Mouse (Mus musculus) ZHBTc4 (cell line): ENCODE measurements around the gene BC025446.

Experiments used
- DNase-seq: peaks from one replicate; pipeline ENCODE4 v3.0.0-alpha.2; 2011; ENCODE audit warnings: low read depth, low spot score

The BC025446 gene

DNA sequence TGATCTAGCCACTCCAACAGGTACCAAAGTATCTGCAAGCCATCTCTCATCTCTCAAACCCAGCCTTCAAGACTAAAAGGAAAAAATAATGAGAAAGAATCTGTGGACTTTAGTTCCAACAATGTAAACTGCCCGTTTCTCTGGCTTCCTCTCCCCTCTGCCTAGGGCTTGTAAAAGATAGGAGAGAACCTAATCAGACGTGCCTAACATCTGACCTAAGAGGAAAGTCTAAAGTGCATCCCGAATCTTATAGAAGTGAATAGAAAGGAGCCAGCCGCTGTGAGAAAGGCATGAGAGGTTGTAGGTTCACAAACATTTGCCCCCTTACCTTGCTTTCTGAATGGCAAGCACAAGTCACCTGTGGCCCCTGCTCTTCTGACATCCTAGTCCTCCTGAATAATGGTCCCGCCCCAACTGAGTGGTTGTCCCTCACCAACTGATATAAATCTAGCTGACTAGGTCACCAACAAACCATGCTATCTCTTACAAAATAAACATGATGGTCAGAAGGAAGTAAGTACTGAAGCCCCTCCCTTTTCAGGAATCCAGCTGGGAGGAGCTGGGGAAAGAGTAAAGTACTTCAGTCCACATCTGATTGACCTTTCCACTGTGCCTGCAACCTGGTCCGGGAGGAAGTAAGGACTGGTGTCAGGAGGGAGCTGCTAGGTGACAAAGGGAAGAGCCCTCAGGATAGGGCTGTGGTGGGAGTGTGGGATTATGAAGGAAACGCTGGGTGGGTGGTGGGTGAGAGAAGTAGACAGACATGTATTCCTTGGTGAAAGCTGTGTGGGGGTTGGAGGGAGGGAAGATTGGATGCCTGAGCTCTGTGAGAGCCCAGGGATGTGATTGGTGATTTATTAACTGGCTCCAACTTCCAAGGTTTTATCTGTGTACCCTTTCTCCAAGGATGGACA lies at the start of gene BC025446:
Gene BC025446 (plus strand): TSS at position 599 of the 914 bp plus-strand sequence.
- peak; percentile 17 for DNase-seq

DNA sequence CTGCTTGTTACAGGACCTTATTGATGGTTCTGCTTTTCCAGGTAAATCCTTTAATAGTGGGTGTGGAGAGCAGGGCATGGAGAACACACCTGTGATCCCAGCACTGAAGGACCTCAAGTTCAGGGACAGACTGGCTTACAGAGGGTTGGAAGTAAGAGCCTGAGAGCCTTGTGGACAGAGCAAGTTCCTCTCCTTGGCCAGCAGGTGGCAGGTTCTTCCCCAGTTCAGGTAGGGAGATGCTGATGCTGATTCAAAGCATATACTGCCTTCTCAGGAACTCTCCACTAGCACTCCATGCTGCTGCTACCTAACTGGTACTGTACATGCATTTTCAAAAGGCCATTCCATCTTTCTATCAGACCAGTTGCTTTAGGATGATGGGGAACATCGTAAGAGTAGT lies 40.7 kb upstream of the BC025446 start:
- DNase-seq, result peak; percentile 75

DNA sequence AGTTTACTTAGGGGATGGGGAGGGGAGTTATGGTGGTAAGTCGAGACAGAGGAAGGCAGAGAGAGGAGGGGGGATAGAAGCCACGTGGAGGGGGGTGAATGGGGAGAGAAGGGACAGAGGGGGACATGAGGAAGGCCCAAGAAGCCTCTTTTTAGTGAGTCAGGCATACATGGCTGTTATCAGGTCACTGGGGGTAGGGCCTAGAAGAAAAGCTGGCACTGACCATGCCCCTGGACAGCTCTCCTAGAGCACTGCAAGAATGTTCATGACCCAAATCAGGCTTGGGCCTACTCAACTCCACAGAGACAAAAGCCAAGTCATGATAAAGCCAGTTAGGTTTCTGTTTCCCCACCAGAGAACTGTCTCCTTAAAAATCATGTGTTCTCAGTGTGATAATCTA lies 29.9 kb upstream of the BC025446 start:
- no peak for DNase-seq

DNA sequence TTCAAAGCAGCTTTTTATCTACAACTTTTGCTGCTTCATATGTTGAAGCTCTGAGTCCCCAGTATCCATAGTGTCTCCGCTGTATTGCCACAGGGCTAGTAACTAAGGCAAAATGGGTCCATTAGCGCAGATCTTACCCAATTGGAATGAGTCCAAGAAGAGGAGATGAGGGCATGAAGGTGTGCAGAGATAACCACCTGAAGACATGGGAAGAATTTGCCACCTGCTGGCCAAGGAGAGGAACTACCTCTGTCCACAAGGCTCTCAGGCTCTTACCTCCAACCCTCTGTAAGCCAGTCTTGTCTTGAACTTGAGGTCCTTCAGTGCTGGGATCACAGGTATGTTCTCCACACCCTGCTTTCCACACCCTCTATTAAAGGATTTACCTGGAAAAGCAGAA lies 27.1 kb upstream of the BC025446 start:
- DNase-seq, result peak; percentile 74

DNA sequence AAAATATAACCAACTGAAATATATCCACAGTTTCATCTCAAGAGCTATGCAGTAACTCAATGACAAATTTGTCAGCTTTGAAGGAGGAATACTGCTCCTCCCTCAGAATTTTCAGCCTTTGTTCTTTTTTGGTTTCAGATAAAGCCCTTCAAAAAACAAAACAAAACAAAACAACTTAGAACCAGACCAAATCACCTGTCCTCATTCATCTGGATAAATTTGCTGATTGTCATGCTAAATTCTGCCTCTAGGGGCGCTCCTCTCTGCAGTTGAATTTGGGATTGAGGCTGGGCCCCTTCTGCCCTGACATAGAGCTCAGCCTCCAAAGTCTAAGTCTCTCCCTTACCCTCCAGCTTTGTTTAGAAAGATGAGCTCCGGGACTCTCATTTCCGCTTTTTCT lies 25.6 kb upstream of the BC025446 start:
- DNase-seq, result peak; percentile 8

DNA sequence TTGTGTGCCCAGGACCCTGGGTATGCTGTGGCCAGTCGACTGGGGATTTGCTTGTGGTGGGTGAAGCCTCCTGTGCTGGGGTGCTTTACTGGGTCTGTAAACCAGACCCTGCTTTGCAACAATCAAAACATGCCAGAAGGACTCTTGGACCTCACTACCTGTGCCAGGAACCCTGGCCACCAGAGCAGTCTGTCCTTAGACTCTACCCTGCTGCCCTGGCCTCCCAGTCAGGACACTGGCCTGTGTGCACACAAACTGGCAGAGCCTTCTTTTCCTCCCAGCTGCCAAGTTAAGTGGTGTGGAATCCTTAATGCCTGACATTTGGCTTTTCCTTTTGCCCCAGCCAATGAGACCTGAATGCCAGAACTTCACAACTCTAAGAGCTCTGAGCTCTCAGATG lies 655 bp downstream of the BC025446 start:
- DNase-seq, result no peak

DNA sequence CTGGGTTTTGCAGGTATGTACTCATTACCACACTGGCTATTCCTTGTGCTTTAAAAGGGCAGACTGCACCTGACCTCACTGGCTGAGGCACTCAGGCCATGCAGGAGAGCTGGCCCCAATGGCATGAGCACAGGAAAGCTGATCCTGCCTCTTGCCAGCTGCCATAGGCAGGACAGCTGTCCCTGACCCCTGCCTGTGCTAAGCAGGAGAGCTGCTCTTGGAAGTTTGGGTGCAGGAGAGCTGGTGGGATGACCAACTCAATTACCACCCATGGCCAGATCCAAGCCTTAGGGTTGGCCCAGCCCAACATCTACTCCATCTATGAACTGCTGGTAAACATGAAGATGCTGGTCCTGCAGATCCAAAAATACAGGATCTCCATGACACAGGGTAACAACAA lies 5.8 kb downstream of the BC025446 start:
- DNase-seq, result no peak

DNA sequence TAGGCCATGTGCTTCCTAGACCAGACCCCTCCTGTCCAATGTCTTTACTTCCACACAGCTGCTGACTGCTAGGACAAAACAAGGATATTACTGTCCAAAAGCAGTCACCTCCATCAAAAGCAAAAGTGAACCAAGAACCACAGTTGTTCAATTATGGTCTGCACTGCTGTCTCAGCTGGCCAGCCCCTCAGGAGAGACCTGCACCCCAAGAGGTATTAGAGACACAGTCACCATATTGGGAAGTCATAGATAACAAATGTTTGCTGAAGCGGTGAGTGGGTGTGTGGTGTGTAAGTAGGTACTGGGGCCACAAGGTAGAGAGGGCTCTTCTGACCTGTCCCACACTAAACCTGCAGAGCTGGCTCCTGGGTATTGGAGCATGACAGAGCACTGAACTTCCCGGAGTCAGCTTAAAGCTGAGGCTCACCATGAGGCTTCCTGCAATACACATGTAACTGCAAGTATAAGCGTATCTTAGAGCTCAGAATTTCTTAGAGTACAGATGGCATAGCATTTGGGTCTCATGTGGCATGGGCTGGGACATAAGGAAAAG lies 21.6 kb downstream of the BC025446 start:
- DNase-seq, result no peak

DNA sequence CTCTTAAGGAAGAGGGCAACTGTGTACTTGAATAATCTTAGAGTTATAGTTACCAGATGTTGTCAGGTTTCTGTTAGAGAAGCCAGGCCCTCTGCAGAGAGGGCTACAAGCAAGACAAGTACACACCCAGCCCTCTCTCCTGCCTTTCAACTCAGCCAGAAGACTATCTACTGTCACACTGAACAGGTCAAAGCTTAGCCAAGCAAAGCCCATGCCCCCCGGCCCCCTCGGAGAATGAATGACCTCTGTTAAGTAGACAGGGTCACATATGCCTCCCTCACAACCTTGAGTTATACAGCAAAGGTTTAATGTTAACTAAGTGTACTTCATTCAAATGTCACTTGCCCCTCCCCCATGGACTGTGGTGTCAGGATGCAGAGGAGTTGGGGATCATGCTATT lies 24.4 kb downstream of the BC025446 start:
- no peak for DNase-seq

DNA sequence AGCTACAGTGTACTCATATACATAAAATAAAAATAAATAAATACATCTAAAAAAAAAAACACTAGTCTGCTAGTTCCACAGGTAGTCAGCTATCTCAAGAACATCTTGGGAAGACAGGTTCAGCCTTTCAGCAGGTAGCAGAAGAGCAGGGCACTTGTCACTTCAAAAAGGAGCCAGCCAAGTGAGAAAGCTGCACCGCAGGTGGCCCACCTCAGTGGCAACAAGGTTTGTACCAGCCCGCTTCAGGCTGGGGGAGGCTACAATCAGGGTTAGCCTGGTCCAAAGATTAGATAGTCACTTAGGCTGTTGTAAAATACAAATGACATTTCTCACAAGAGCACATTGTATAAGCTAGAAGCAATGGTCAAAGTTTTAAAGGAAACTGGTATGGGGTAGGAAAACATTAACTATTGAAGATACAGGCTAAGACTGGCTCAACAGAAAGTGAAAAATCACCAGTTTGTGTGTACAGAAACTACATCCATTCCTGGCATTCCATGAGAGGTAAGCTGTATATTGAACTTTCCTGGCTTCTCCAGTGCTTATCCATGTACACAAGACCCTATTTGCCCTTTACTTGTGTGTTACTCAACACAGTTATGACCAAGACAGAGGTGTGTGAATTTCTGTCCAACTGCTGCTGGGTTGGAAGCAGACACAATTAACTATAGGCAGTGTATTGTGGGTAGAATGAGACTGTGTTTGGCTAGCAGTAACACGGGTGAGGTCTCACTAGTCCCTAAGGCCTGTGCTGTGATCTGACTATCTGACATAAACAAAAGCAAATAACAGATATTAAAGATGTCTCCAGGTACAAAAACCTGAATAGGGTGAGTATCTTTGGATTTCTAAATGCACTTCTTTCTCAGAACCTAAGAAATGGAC lies 26.8 kb downstream of the BC025446 start:
- no peak for DNase-seq

DNA sequence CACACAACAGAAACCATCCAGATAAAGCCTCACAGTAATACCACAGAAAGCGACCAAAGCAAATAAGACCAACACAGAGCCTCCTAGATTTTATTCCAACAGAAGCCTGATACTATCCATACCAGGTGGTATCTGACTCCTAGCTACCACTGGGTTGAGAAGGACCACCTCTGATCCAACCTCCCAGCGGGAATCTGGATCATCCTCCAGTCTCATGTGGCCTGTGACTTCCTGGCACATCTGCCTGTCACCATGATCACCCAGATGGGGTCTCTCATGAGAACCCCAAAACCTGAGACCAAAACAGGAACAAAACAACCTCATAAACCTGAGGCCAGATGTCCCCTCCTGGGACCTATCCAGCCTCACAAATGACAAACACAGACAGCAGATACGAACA lies 38.5 kb downstream of the BC025446 start:
- DNase-seq, result no peak

DNA sequence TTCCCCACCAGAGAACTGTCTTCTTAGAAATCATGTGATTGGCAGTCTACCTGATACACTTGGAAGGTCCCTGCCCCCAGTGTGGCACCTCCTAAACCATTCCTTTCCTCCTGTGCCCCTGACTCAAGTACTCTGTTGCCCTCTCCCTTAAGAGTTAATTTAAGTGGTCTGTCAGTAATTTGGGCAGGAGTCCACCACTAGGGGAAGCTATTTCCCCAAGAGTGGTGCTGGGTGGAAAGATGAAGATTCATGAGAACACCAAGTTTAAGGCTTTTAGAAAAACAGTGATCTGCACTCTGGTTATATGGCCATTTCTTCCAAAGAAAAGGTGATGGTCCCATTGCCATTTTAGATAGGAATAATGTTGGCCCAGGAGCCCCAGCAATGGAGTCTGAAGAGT lies 49.7 kb downstream of the BC025446 start:
- no peak for DNase-seq

DNA sequence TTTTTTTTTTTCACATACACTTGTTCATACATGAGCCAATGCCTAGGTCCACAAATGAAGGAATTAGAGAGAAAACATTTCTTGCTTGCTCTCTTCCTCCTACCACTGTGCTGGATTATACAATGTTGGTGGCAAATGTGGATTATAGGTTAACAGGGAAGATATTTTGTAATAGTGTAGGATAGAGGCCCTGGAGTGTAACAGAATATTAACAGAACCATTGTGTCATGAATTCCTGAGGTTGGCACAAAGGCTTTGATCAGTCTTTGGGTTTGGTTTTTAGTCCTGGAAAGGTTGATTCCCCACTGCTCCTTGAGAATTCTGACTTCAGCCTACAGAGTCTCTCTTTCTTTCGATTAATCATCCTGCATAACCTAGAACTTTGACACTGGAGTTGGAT lies 50.5 kb downstream of the BC025446 start:
- no peak for DNase-seq

DNA sequence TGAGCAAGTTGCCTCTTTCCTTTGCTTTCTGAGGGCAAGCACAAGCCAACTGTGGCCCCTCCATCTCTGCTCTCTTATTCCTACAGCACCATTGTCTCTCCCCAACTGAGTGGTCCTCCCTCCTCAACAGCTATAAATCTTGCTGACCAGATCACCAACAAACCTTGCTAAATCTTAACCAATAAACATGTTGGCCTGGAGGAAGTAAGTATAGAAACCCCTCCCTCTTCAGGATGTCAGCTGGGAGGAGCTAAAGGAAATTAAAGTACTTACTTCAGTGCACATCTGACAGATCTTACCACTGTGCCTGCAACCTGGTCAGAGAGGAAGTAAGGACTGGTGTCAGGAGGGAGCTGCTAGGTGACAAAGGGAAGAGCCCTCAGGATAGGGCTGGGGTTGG lies 51.9 kb downstream of the BC025446 start, which contains the start of gene Ly6f:
Gene Ly6f (plus strand): TSS at position 301 of the 400 bp plus-strand sequence.
- no peak for DNase-seq

DNA sequence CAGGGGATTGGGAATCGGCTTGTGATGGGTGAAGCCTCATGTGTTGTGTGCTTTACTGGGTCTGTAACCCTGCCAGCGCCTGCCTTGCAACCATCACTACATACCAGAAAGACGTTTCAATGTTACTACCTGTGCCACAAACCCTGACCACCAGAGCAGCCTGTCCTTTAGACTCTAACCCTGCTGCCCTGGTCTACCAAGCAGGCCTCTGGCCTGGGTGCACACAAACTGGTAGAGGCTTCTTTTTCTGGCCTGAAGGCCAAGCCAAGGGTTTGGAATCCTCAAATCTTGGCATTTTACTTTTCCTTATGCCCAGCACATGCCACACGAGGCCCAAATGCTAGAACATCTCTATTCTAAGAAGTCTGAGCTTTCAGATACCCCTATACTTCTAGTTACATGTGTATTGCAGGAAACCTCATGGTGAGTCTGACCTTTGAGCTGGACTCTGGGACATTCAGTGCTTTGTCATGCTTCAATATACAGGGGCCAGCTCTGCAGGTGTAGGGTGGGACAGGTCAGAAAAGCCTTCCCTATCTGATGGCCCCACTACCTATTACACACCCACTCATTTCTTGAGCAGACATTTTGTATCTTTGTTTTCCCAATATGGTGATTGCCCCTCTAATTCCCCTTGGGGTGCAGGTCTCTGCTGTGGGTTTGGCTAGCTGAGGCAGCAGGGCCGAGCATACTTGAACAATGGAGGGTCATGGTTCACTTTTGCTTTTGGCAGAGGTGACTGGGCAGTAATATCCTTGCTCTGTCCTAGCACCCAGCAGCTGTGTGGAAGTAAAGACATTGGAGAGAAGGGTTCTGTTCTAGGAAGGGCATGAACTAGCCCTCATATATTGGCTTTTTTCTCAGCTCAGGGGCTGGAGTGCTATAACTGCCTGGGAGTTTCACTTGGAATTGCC lies 53.0 kb downstream of the BC025446 start:
- DNase-seq, result no peak

DNA sequence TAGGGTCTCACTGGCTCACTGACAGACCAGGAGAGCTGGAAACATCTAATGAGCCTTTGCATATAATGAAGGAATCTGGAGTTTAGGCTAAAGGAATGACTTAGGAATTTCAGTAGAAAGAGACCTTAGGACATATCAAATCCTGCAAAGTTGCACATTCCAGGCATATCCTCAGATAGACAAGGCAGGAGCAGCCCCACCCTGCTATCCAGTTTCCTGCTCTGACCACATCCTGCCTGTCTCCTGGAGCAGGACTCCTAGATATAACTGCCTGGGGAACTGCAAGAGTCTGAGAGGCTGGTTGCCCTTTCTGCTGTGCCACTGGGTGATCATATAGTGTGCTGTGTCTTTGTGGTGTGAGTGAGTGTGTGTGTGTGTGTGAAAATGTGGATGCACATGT lies 54.0 kb downstream of the BC025446 start:
- DNase-seq, result peak; percentile 29

DNA sequence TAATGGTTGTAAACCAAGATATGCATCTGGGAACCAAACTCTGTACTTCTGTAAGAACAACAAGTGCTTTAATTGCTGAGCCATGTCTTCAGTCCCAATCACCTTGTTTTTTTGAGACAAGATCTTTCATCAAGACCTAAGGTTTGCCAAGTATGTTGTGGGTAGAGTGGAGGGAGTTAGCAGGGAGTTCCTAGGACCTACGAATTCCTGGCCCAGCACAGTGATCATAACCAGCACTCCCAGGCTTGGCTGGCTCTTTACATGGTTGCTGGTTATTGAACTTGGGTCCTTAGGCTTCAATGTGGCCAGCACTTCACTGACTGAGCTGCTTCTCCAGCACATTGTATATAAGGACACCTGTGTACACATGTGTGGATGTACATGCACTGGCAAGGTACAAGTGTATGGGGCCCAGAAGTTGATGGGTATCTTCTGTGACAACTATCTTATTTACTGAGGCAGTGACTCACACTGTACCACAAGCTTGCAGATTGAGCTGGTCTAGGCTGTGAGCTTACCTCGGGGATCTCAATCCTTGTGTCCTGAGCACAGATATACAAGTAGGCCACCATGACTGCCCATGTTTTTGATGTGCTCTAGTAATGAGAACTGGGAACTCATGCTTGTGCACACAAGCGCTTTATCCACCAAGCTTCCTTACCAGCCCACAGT lies 54.7 kb downstream of the BC025446 start:
- DNase-seq, result no peak

DNA sequence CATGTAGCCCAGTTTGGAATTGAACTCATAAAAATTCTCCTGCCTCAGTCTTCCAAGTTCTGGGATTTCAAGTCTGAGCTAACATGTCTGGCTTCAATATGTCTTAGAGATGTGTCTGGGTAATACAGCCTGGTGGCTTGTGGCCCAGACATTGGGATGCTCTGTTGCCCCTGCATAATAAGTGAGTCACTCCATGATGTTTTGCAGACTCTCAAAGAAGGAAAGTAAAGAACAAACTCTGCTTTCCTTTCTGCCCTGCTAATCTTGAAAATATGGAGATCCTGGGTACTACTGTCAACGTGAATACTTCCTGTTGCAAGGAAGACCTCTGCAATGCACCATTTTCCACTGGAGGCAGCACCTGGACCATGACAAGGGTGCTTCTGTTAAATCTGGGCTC lies 55.2 kb downstream of the BC025446 start:
- no peak for DNase-seq

DNA sequence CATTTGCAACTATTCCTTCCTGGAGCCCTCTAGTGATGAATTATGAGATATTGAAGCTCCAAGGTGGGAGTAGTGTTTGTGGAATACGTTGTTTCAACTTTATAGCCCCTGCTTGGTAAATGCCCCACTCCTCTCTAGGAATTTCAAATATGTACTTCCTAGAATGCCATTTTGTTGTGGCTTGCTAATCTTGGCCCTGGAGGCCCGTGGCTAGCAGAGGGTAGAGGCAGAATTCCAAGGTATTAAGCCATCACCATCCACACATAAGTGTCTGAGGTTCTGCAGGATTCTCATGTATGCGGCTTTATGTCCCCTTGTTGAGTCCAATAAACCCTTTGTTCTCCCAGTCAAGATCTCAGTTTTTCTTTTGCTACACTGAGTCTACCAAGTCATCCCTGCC lies 55.7 kb downstream of the BC025446 start:
- no peak for DNase-seq
